Mouse (Mus musculus): ENCODE results near the gene Gja1. TPM values are rescaled to one million over a fixed set of nuclear protein-coding genes. Genes with fewer than 3 reads are reported as not detected.

The Gja1 gene
- polyA plus RNA-seq (2016; fragmentation: Nextera tagmentation; extraction: Ambion mirVana), result 246 and 302 TPM in 2 replicates

- Histone ChIP-seq H3K4me2 (replicated peaks) (peak within 1 kb of the TSS; percentile 59), H3K4me3 (peak within 1 kb of the TSS; percentile 72), H3K27ac (peak within 1 kb of the TSS; percentile 94), H3K36me3 (no peaks in the 10 kb centered on the region), H3K27me3 (no peaks in the 10 kb centered on the region), H3K9ac (peak within 1 kb of the TSS; percentile 89), H3K9me3 (no peaks in the 10 kb centered on the region), H3K4me1 (peaks cover 24% of the 10 kb centered on the region)
- ATAC-seq (ENCODE audit: insufficient number of reproducible peaks, insufficient read depth, low FRiP score, low TSS enrichment), result peak; percentile 72; the same call in 1 of the 2 replicates
- WGBS, result under 1% methylated on average over 23 of the region's 23 CpGs
Measured at GRCm38 (mm10) chr10:56377097-56377965, at the start of gene Gja1. Gja1 (plus strand) TSS chr10:56377330.

GRCm38 (mm10) chr10:56338851-56339489 lies 38.2 kb upstream of the Gja1 start:
- Histone ChIP-seq H3K9ac (no peak overlapping the region), H3K27ac (no peak overlapping the region), H3K4me2 (replicated peaks) (no peak overlapping the region), H3K9me3 (no peaks in the 10 kb centered on the region), H3K4me3 (no peak overlapping the region), H3K4me1 (no peaks in the 10 kb centered on the region), H3K36me3 (no peaks in the 10 kb centered on the region), H3K27me3 (no peaks in the 10 kb centered on the region)
- peak; percentile 75; the same call in 1 of the 2 replicates for ATAC-seq (ENCODE audit: insufficient number of reproducible peaks, insufficient read depth, low FRiP score, low TSS enrichment)
- WGBS, result 47% methylated on average over 6 of the region's 6 CpGs

GRCm38 (mm10) chr10:56360472-56360871 lies 16.7 kb upstream of the Gja1 start:
- Histone ChIP-seq H3K9ac (no peak overlapping the region), H3K27ac (no peak overlapping the region), H3K4me1 (no peaks in the 10 kb centered on the region), H3K9me3 (no peaks in the 10 kb centered on the region), H3K27me3 (no peaks in the 10 kb centered on the region), H3K4me2 (replicated peaks) (no peak overlapping the region), H3K4me3 (no peak overlapping the region), H3K36me3 (no peaks in the 10 kb centered on the region)
- WGBS, result 79% methylated on average over 4 of the region's 4 CpGs
- ATAC-seq (ENCODE audit: insufficient number of reproducible peaks, insufficient read depth, low FRiP score, low TSS enrichment), result no peak

- H3K9ac ChIP-seq, result no peak overlapping the region
- no peak overlapping the region for H3K27ac ChIP-seq
- H3K27me3 ChIP-seq, result no peaks in the 10 kb centered on the region
- 19% methylated on average over 7 of the region's 7 CpGs for WGBS
- ATAC-seq (ENCODE audit: insufficient number of reproducible peaks, insufficient read depth, low FRiP score, low TSS enrichment), result no peak
- 0 out of 2 replicates have a peak, but pooled peaks cover 2% of the 10 kb centered on the region for H3K4me1 ChIP-seq
- no peak overlapping the region for H3K4me3 ChIP-seq
- H3K36me3 ChIP-seq, result no peaks in the 10 kb centered on the region
- H3K9me3 ChIP-seq, result no peaks in the 10 kb centered on the region
- no peak overlapping the region for H3K4me2 ChIP-seq (replicated peaks)
Measured at GRCm38 (mm10) chr10:56369073-56369472, 8.1 kb upstream of the Gja1 start.

GRCm38 (mm10) chr10:56373021-56373720 lies 4.0 kb upstream of the Gja1 start:
- no peak overlapping the region for H3K4me3 ChIP-seq
- no peaks in the 10 kb centered on the region for H3K9me3 ChIP-seq
- ATAC-seq (ENCODE audit: insufficient number of reproducible peaks, insufficient read depth, low FRiP score, low TSS enrichment), result no peak
- H3K4me1 ChIP-seq, result peaks cover 17% of the 10 kb centered on the region
- H3K27ac ChIP-seq, result no peak overlapping the region
- H3K27me3 ChIP-seq, result no peaks in the 10 kb centered on the region
- no peak overlapping the region for H3K4me2 ChIP-seq (replicated peaks)
- 21% methylated on average over 8 of the region's 8 CpGs for WGBS
- no peak overlapping the region for H3K9ac ChIP-seq
- no peaks in the 10 kb centered on the region for H3K36me3 ChIP-seq

- no peaks in the 10 kb centered on the region for H3K27me3 ChIP-seq
- 0 out of 2 replicates have a peak overlapping the region, but pooled peaks have one; percentile 36 for H3K27ac ChIP-seq
- 22% methylated on average over 5 of the region's 5 CpGs for WGBS
- H3K4me3 ChIP-seq, result no peak overlapping the region
- no peaks in the 10 kb centered on the region for H3K9me3 ChIP-seq
- peaks cover 17% of the 10 kb centered on the region for H3K4me1 ChIP-seq
- H3K9ac ChIP-seq, result no peak overlapping the region
- ATAC-seq (ENCODE audit: insufficient number of reproducible peaks, insufficient read depth, low FRiP score, low TSS enrichment), result no peak
- H3K36me3 ChIP-seq, result no peaks in the 10 kb centered on the region
- no peak overlapping the region for H3K4me2 ChIP-seq (replicated peaks)
Measured at GRCm38 (mm10) chr10:56374169-56374568, 3.0 kb upstream of the Gja1 start.

GRCm38 (mm10) chr10:56375906-56376468 lies 1.1 kb upstream of the Gja1 start:
- H3K4me2 ChIP-seq (replicated peaks), result peak overlapping the region; percentile 59; the same call in 1 of the 2 replicates
- no peaks in the 10 kb centered on the region for H3K36me3 ChIP-seq
- no peaks in the 10 kb centered on the region for H3K27me3 ChIP-seq
- H3K27ac ChIP-seq, result no peak overlapping the region
- no peak overlapping the region for H3K9ac ChIP-seq
- H3K4me1 ChIP-seq, result peaks cover 17% of the 10 kb centered on the region
- H3K4me3 ChIP-seq, result no peak overlapping the region
- 24% methylated on average over 9 of the region's 9 CpGs for WGBS
- H3K9me3 ChIP-seq, result no peaks in the 10 kb centered on the region
- ATAC-seq (ENCODE audit: insufficient number of reproducible peaks, insufficient read depth, low FRiP score, low TSS enrichment), result no peak

- peak overlapping the region; percentile 59 for H3K4me2 ChIP-seq (replicated peaks)
- H3K9ac ChIP-seq, result peak overlapping the region; percentile 89
- H3K36me3 ChIP-seq, result no peaks in the 10 kb centered on the region; the same call in 1 of the 2 replicates
- under 1% methylated on average over 25 of the region's 25 CpGs for WGBS
- H3K27me3 ChIP-seq, result no peaks in the 10 kb centered on the region
- H3K4me1 ChIP-seq, result peaks cover 24% of the 10 kb centered on the region
- H3K9me3 ChIP-seq, result no peaks in the 10 kb centered on the region
- H3K27ac ChIP-seq, result peak overlapping the region; percentile 94
- peak overlapping the region; percentile 72 for H3K4me3 ChIP-seq
- ATAC-seq (ENCODE audit: insufficient number of reproducible peaks, insufficient read depth, low FRiP score, low TSS enrichment), result no peak
Measured at GRCm38 (mm10) chr10:56377966-56378647, 977 bp downstream of the Gja1 start.

GRCm38 (mm10) chr10:56378648-56379254 lies 1.6 kb downstream of the Gja1 start:
- Histone ChIP-seq H3K9me3 (no peaks in the 10 kb centered on the region), H3K4me1 (peaks cover 24% of the 10 kb centered on the region), H3K9ac (peak overlapping the region; percentile 89), H3K27me3 (no peaks in the 10 kb centered on the region), H3K4me2 (replicated peaks) (peak overlapping the region; percentile 59), H3K4me3 (peak overlapping the region; percentile 72), H3K36me3 (no peaks in the 10 kb centered on the region; the same call in 1 of the 2 replicates), H3K27ac (peak overlapping the region; percentile 94)
- under 1% methylated on average over 35 of the region's 35 CpGs for WGBS
- ATAC-seq (ENCODE audit: insufficient number of reproducible peaks, insufficient read depth, low FRiP score, low TSS enrichment), result peak; percentile 65

- Histone ChIP-seq H3K9me3 (no peaks in the 10 kb centered on the region), H3K27me3 (no peaks in the 10 kb centered on the region), H3K4me3 (peak overlapping the region; percentile 72), H3K4me2 (replicated peaks) (peak overlapping the region; percentile 59), H3K9ac (peak overlapping the region; percentile 89), H3K27ac (peak overlapping the region; percentile 94), H3K36me3 (no peaks in the 10 kb centered on the region; the same call in 1 of the 2 replicates), H3K4me1 (peaks cover 16% of the 10 kb centered on the region)
- 2% methylated on average over 7 of the region's 7 CpGs for WGBS
- ATAC-seq (ENCODE audit: insufficient number of reproducible peaks, insufficient read depth, low FRiP score, low TSS enrichment), result no peak
Measured at GRCm38 (mm10) chr10:56379720-56380119, 2.6 kb downstream of the Gja1 start.

All from embryonic facial prominence, embryonic 12.5 days (tissue).